Mouse (Mus musculus) liver, embryonic 14.5 days (tissue): Measurements from ENCODE around the gene Gm5114. TPM values are rescaled to one million over a fixed set of nuclear protein-coding genes. Genes with fewer than 3 reads are reported as not detected.

Source experiments
- ATAC-seq: fragments of 200-750 bp; cut with Nextera tagmentation; 2 replicates; pipeline ENCODE4 v1.8.0; 2017; ENCODE audit warnings: moderate number of reproducible peaks, mild to moderate bottlenecking, moderate library complexity; ENCODE audit not compliant: insufficient read depth
- DNase-seq, 3 experiments: peaks; one replicate each; pipeline ENCODE4 v3.0.0-alpha.2; 2012 to 2013; ENCODE audit warnings: low read depth in 3 of 3, low spot score in 3 of 3
- H3K27ac ChIP-seq: fragments of 300-500 bp; sonication (generic); 2 replicates; pipeline ENCODE4 v1.5.1; 2014; ENCODE audit warnings: moderate library complexity, mild to moderate bottlenecking, control low read depth, inconsistent platforms
- H3K27me3 ChIP-seq: fragments of 300-500 bp; sonication (generic); 2 replicates; pipeline ENCODE4 v1.6.1; 2014; ENCODE audit warnings: mild to moderate bottlenecking, low read length, moderate library complexity; ENCODE audit not compliant: control insufficient read depth, insufficient read depth
- H3K36me3 ChIP-seq: fragments of 300-500 bp; sonication (generic); replicated peaks from 2 replicates; pipeline ENCODE4 v1.6.1; 2014; ENCODE audit warnings: low read depth; ENCODE audit not compliant: control insufficient read depth, insufficient read depth
- H3K4me1 ChIP-seq, 2 experiments: fragments of 200-500 bp in 1 of 2; fragments of 300-500 bp in 1 of 2; sonication (generic) in 1 of 2; replicated peaks; 2 replicates each; pipeline ENCODE4 v1.6.1; 2012 to 2014; ENCODE audit warnings: antibody characterized with exemption in 1 of 2, inconsistent platforms in 1 of 2, low read length in 1 of 2; ENCODE audit not compliant: control insufficient read depth in 2 of 2, insufficient read depth in 2 of 2
- H3K4me2 ChIP-seq: fragments of 300-500 bp; sonication (generic); 2 replicates; pipeline ENCODE4 v1.6.1; 2014; ENCODE audit warnings: low read depth, mild to moderate bottlenecking, control low read depth, moderate library complexity
- H3K4me3 ChIP-seq, 2 experiments: fragments of 200-500 bp in 1 of 2; fragments of 300-500 bp in 1 of 2; sonication (generic) in 1 of 2; 2 replicates each; pipeline ENCODE4 v1.5.1; 2012 to 2014; ENCODE audit warnings: low read depth in 2 of 2, low read length in 2 of 2, mild to moderate bottlenecking in 2 of 2, control low read depth in 1 of 2, inconsistent platforms in 1 of 2, moderate library complexity in 1 of 2; ENCODE audit not compliant: insufficient read depth in 1 of 2
- H3K9ac ChIP-seq: fragments of 300-500 bp; sonication (generic); replicated peaks from 2 replicates; pipeline ENCODE4 v1.6.1; 2014; ENCODE audit warnings: mild to moderate bottlenecking, control low read depth, moderate library complexity
- H3K9me3 ChIP-seq: fragments of 300-500 bp; sonication (generic); 2 replicates; pipeline ENCODE4 v1.6.1; 2016; ENCODE audit warnings: low read length, mixed read lengths; ENCODE audit not compliant: control insufficient read depth
- CTCF ChIP-seq: IDR thresholded peaks from 2 replicates; pipeline ENCODE4 v1.5.1; 2016; ENCODE audit warnings: antibody characterized with exemption, low read depth, control low read depth
- EP300 ChIP-seq: IDR thresholded peaks from 2 replicates; pipeline ENCODE4 v1.6.1; 2016; ENCODE audit warnings: antibody characterized with exemption, low read depth
- WGBS: fragments of 180-500 bp; shearing (Covaris S2); extraction: QIAGEN DNeasy Blood & Tissue Kit; methylation state at CpG from one replicate; pipeline ENCODE4 v1.1.7; 2014; ENCODE audit not compliant: insufficient replicate concordance; 5-methylcytosine and 5-hydroxymethylcytosine counted together
- microRNA-seq: library from miRNA; unstranded; fragments of <30 nt; microRNA quantifications from one replicate; pipeline ENCODE4, GENCODE M21; 2016
- polyA plus RNA-seq, 2 experiments: library from polyadenylated mRNA; depleted of rRNA in 1 of 2; stranded (reverse) in 1 of 2; unstranded in 1 of 2; fragments of >200 nt; fragmentation: Nextera tagmentation in 1 of 2; extraction: Ambion mirVana in 1 of 2; gene quantifications; 2 replicates each; pipeline versions ENCODE4 v1.2.1 to v1.2.3; 2012 to 2014

The Gm5114 gene
- polyA plus RNA-seq, 2 experiments: not detected

DNA sequence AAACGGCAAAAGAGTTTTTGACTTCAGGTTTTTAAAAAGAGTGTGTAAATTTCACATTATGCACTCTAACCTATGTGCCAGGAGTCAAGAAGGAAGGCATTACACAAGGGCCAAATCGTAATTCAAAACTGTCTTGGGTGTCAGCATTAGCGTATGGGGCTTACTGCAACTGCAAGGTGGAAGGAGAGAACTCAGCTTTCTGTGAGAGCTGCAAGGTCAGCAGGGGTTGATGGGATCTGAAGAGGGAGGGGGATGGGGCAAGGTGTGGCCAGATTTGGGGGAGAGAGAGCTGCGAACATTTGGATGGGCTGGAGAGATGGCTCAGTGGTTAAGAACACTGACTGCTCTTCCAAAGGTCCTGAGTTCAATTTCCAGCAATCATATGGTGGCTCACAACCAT is 27.4 kb upstream of the Gm5114 start:
- Histone ChIP-seq H3K27me3 (no peaks in the 10 kb centered on the region), H3K4me3 (no peak overlapping the region), H3K4me2 (no peak overlapping the region), H3K36me3 (no peaks in the 10 kb centered on the region), H3K9ac (no peak overlapping the region), H3K9me3 (no peaks in the 10 kb centered on the region), H3K27ac (no peak overlapping the region), H3K4me1 (no peaks in the 10 kb centered on the region)
- no peak for TF ChIP-seq EP300
- TF ChIP-seq CTCF: no peak
- no peak for DNase-seq
- no peak for ATAC-seq
- WGBS: 52% methylated on average over 4 of the region's 4 CpGs

Small RNAs within 50 kb of the gene (microRNA-seq; reads per million reads assigned to microRNA genes)
- gene Gm27437: not detected

Other genes with a start within 250 kb of the Gm5114 start
- 0.22 and 0.25 TPM in 2 replicates for gene Zfp619, start 104.6 kb upstream of the Gm5114 start, polyA plus RNA-seq (2012; rRNA removed)
- gene Zfp619, start 104.6 kb upstream of the Gm5114 start, polyA plus RNA-seq (2014; fragmentation: Nextera tagmentation; extraction: Ambion mirVana): 0.14 and 0.29 TPM in 2 replicates